Mouse (Mus musculus) hindbrain, embryonic 10.5 days (tissue): Measurements from ENCODE around the gene Ska2. TPM values are rescaled to one million over a fixed set of nuclear protein-coding genes. Genes with fewer than 3 reads are reported as not detected.
A peak's percentile ranks its signal among the peaks of the same experiment; 100 is the strongest.

Experiments
- DNase-seq: peaks from one replicate; pipeline ENCODE4 v3.0.0-alpha.2; 2017; ENCODE audit warnings: low spot score
- H3K27ac ChIP-seq: fragments of 300-500 bp; sonication (generic); 2 replicates; pipeline ENCODE4 v1.5.1; 2016; ENCODE audit warnings: mild to moderate bottlenecking, moderate library complexity
- H3K27me3 ChIP-seq: fragments of 300-500 bp; sonication (generic); 2 replicates; pipeline ENCODE4 v1.6.1; 2016; ENCODE audit warnings: mild to moderate bottlenecking; ENCODE audit not compliant: poor library complexity, insufficient read depth, severe bottlenecking
- H3K36me3 ChIP-seq: fragments of 300-500 bp; sonication (generic); 2 replicates; pipeline ENCODE4 v1.6.1; 2016; ENCODE audit warnings: mild to moderate bottlenecking, moderate library complexity
- H3K4me1 ChIP-seq: fragments of 300-500 bp; sonication (generic); replicated peaks from 2 replicates; pipeline ENCODE4 v1.6.1; 2016; ENCODE audit warnings: mild to moderate bottlenecking
- H3K4me3 ChIP-seq: fragments of 300-500 bp; sonication (generic); 2 replicates; pipeline ENCODE4 v1.5.1; 2016; ENCODE audit warnings: mild to moderate bottlenecking, moderate library complexity
- H3K9me3 ChIP-seq: fragments of 300-500 bp; sonication (generic); 2 replicates; pipeline ENCODE4 v1.6.1; 2016; ENCODE audit warnings: mild to moderate bottlenecking, moderate library complexity
- WGBS: fragments of 180-500 bp; shearing (Covaris S2); methylation state at CpG from one replicate; pipeline ENCODE4 v1.1.7; 2016; 5-methylcytosine and 5-hydroxymethylcytosine counted together
- polyA plus RNA-seq: library from polyadenylated mRNA; unstranded; fragments of >200 nt; fragmentation: Nextera tagmentation; extraction: Ambion mirVana; gene quantifications from 2 replicates; pipeline ENCODE4 v1.2.1, GENCODE M21; 2016

Ska2 gene
- polyA plus RNA-seq, 1 experiment from 2014 or later: 76.9 TPM

GRCm38 (mm10) chr11:87110172-87110909 lies 1.3 kb downstream of the Ska2 start:
- Histone ChIP-seq H3K27me3 (no peaks in the 10 kb centered on the region), H3K9me3 (no peaks in the 10 kb centered on the region), H3K36me3 (peaks cover 50% of the 10 kb centered on the region), H3K27ac (peak overlapping the region; percentile 100), H3K4me3 (peak overlapping the region; percentile 98), H3K4me1 (peaks cover 39% of the 10 kb centered on the region)
- WGBS: 12% methylated on average over 9 of the region's 9 CpGs
- no peak for DNase-seq

- no peak overlapping the region for H3K27ac ChIP-seq
- WGBS: 88% methylated on average over 8 of the region's 8 CpGs
- H3K4me3 ChIP-seq: no peak overlapping the region
- no peaks in the 10 kb centered on the region for H3K27me3 ChIP-seq
- no peak for DNase-seq
- peaks cover 12% of the 10 kb centered on the region; the same call in 1 of the 2 replicates for H3K4me1 ChIP-seq
- peaks cover 79% of the 10 kb centered on the region for H3K36me3 ChIP-seq
- no peaks in the 10 kb centered on the region for H3K9me3 ChIP-seq
These were observed 12.8 kb downstream of the Ska2 start for GRCm38 (mm10) chr11:87121864-87122263.

GRCm38 (mm10) chr11:87125562-87125961 lies 16.5 kb downstream of the Ska2 start:
- no peak for DNase-seq
- Histone ChIP-seq H3K4me3 (peak overlapping the region; percentile 85), H3K27me3 (no peaks in the 10 kb centered on the region), H3K36me3 (peaks cover 58% of the 10 kb centered on the region), H3K27ac (peak overlapping the region; percentile 94), H3K4me1 (peaks cover 29% of the 10 kb centered on the region), H3K9me3 (no peaks in the 10 kb centered on the region)
- WGBS: 64% methylated on average over 4 of the region's 4 CpGs

- peaks cover 58% of the 10 kb centered on the region for H3K36me3 ChIP-seq
- no peak for DNase-seq
- peak overlapping the region; percentile 85 for H3K4me3 ChIP-seq
- H3K27me3 ChIP-seq: no peaks in the 10 kb centered on the region
- peak overlapping the region; percentile 94 for H3K27ac ChIP-seq
- no peaks in the 10 kb centered on the region for H3K9me3 ChIP-seq
- WGBS: 4% methylated on average over 12 of the region's 12 CpGs
- H3K4me1 ChIP-seq: peaks cover 29% of the 10 kb centered on the region
These were observed 17.3 kb downstream of the Ska2 start for GRCm38 (mm10) chr11:87126281-87126823.

- under 1% methylated on average over 105 of the region's 105 CpGs for WGBS
- Histone ChIP-seq H3K27ac (peak within 1 kb of the TSS; percentile 94), H3K4me1 (peaks cover 29% of the 10 kb centered on the region), H3K36me3 (peaks cover 58% of the 10 kb centered on the region), H3K4me3 (peak within 1 kb of the TSS; percentile 85), H3K9me3 (no peaks in the 10 kb centered on the region), H3K27me3 (no peaks in the 10 kb centered on the region)
- DNase-seq: peak; percentile 92
These were observed 18.1 kb downstream of the Ska2 start, which contains the start of gene Trim37 for GRCm38 (mm10) chr11:87126824-87127816. TSS of gene Trim37 (plus strand) at chr11:87127077.

GRCm38 (mm10) chr11:87136233-87136632 lies 27.2 kb downstream of the Ska2 start:
- no peaks in the 10 kb centered on the region for H3K27me3 ChIP-seq
- 90% methylated on average over 4 of the region's 4 CpGs for WGBS
- DNase-seq: no peak
- H3K4me3 ChIP-seq: no peak overlapping the region
- no peak overlapping the region for H3K27ac ChIP-seq
- no peaks in the 10 kb centered on the region for H3K9me3 ChIP-seq
- H3K36me3 ChIP-seq: peaks cover 87% of the 10 kb centered on the region
- H3K4me1 ChIP-seq: no peaks in the 10 kb centered on the region

GRCm38 (mm10) chr11:87158012-87158411 lies 49.0 kb downstream of the Ska2 start:
- Histone ChIP-seq H3K27ac (no peak overlapping the region), H3K9me3 (no peaks in the 10 kb centered on the region), H3K27me3 (no peaks in the 10 kb centered on the region), H3K4me1 (no peaks in the 10 kb centered on the region), H3K4me3 (no peak overlapping the region), H3K36me3 (peaks cover 87% of the 10 kb centered on the region)
- DNase-seq: no peak
- 94% methylated on average over 2 of the region's 2 CpGs for WGBS

- Histone ChIP-seq H3K4me3 (no peak overlapping the region), H3K36me3 (peaks cover 92% of the 10 kb centered on the region), H3K9me3 (no peaks in the 10 kb centered on the region), H3K4me1 (no peaks in the 10 kb centered on the region), H3K27me3 (no peaks in the 10 kb centered on the region), H3K27ac (no peak overlapping the region)
- no peak for DNase-seq
- WGBS: 92% methylated on average over 4 of the region's 4 CpGs
These were observed 53.7 kb downstream of the Ska2 start for GRCm38 (mm10) chr11:87162687-87163086.

GRCm38 (mm10) chr11:87163751-87164150 lies 54.7 kb downstream of the Ska2 start:
- Histone ChIP-seq H3K4me1 (no peaks in the 10 kb centered on the region), H3K36me3 (peaks cover 97% of the 10 kb centered on the region), H3K27me3 (no peaks in the 10 kb centered on the region), H3K27ac (no peak overlapping the region), H3K4me3 (no peak overlapping the region), H3K9me3 (no peaks in the 10 kb centered on the region)
- DNase-seq: no peak

- H3K36me3 ChIP-seq: peaks cover 78% of the 10 kb centered on the region
- no peaks in the 10 kb centered on the region for H3K4me1 ChIP-seq
- no peak overlapping the region for H3K4me3 ChIP-seq
- WGBS: 89% methylated on average over 5 of the region's 5 CpGs
- H3K9me3 ChIP-seq: no peaks in the 10 kb centered on the region
- no peak overlapping the region for H3K27ac ChIP-seq
- no peaks in the 10 kb centered on the region for H3K27me3 ChIP-seq
- no peak for DNase-seq
These were observed 64.6 kb downstream of the Ska2 start for GRCm38 (mm10) chr11:87173625-87174024.
